Mouse (Mus musculus): ENCODE results near the gene Socs1.

DNA sequence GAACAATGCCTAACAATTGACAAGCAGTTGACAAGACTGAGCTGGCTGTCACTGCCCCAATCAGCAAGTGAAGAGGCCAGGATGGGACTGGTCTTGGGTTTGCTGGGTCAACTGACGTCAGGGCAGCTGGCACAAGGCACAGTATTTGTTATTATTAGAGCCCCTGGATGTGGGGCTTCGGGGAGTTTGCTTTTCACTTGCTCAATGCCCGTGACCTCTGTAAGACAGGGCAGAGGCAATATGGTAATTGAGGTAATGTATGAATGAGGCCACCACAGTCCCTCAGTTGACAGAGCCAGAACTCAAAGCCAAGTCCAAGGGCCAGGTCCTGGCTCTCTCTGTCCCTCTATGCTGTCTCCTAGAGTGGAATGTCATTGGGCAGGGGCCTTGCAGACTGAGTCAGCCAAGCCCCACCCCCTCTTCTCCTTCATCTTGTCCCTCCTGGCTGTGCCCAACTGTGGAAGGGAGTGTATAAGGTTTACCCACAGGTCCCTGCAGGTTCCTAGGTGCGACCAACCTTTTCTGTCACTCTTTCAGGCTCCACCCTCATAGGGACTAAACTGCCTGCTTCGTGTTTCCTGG is 7.7 kb downstream of the Socs1 start:
- TF ChIP-seq CTCF (IDR thresholded peaks at IDR 0.05; ENCODE audit: borderline replicate concordance, extremely low read depth, insufficient read depth, insufficient read length) (no peak), POLR2A (IDR thresholded peaks at IDR 0.05; ENCODE audit: borderline replicate concordance, extremely low read depth, insufficient read depth, insufficient read length, poor library complexity, severe bottlenecking) (no peak)
